Mouse (Mus musculus): ENCODE measurements around the gene Ambra1.

Gene Ambra1

GRCm38 (mm10) chr2:91921790-91922570 is 192.0 kb downstream of the Ambra1 start:
- no peak for DNase-seq (ENCODE audit: low spot score)

DNA sequence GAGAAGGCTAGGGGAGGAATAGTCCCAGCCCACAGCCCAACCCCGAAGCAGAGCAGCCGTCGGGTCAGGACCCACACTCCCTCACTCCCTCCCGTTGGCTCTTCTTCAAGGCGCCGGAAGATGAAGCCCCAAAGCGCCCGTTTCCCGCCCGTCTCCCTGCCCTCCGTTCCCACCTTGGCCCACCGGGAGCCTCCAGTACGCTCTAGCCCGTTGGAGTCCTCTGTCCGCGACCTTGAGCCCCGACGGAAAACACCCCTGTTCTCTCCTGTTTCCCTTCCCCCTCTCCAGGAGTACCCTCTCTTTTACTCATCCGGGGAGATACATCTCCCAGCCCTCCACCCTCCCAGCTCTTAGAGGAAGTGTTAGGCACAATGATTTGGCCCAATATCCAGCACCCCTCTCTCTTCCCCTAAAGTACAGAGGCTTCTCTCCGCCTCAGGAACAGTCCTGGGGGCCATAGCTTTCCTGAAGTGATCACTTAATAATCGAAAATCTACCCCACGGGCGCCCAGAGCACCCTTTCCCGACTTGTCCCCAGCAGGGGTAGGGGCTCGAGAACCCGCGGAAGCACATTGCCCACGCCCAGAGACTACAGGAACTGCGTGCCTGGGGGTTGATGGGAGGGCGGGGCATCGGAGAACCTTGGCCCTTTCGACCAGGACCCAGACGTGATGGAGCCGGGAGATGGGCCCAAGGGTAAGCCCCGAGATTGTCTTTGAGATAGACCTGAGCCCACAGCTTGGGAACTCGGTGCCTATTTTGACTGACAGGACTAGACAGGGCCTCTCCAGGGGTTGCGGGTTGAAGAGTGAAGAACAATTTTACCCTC is 192.9 kb downstream of the Ambra1 start:
- no peak for DNase-seq (ENCODE audit: low spot score)

DNA sequence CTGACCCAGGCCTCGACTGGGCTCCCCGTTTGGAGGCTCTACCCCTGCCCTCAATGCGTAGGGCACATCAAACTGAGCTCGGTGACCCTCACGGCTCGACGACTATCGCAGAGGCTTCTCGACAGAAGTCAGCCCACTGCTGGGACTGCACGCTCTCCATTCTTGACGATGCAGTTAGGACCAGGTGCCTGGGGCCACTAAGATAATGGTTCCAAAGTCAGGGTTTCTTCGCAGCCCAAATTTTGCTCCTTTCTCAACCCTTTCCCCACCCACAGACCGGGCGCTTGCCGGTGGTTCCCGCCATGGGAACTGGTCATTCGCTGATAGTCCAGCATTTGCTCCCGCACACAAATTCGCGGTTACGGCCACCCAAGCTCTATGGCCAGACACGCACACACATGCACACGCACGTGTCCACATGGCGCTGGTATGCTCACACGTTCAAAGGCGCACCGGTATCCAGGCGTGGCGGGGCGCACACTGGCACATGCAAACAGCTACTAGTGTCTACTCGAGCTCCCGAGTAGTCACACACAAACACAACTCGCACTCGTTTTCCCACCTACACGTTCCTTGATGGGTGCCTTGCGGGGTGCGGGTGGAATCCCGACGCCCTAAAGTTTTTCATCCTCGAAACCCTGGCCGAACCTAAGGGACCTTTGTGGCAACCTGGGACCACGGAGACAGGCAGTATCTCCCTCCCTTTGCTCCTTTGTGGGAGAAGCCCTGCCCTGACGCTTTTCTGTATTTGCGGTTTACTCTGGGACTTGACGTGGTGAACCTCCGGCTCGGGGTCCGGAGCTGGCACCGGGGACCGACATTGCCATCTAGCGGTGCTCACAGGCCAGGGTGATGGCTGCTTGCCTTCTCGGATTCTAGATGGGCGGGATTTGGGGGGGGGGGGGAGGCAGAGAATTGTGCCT is 193.7 kb downstream of the Ambra1 start:
- DNase-seq (ENCODE audit: low spot score): peak; percentile 53

DNA sequence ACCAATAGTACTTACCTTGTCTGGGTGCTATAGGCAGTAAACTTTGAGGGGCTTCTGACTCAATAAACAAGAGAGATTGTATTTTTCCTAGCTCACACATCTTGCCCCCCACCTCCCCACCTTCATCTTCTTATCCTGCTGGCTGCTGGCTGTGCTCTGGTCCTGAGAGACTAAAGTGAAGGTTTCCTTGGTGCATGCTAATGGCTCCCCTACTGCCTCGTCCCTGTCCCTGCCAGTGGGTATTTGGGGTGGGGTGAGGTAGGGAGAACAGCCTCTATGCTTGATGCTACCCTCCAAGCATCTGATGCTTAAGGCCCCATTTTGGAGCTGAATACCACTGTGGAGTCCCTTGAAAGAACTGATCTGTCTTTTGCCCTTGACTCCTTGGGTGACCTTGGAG is 194.8 kb downstream of the Ambra1 start:
- DNase-seq (ENCODE audit: low spot score): no peak

GRCm38 (mm10) chr2:91925442-91925841 is 195.5 kb downstream of the Ambra1 start:
- DNase-seq (ENCODE audit: low spot score): no peak

DNA sequence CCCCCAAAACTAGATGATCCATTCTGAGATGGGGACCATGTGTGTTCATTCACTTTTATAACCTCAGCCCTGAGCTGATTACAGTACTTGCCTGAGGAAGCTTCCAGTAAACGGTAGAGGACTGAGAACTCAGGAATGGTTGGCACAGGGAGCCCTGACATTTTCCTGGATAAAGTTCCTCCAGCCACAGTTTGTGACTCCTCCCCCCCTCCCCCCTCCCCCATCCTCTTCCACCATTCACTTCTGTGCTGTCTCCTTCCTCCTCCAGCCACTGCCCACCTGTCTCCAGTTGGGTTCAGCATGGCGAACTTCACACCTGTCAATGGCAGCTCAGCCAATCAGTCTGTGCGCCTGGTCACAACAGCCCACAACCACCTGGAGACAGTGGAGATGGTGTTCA is 197.0 kb downstream of the Ambra1 start, which contains the start of gene Chrm4:
Gene Chrm4 (plus strand): TSS at position 301 of the 400 bp plus-strand sequence.
- DNase-seq (ENCODE audit: low spot score): no peak

DNA sequence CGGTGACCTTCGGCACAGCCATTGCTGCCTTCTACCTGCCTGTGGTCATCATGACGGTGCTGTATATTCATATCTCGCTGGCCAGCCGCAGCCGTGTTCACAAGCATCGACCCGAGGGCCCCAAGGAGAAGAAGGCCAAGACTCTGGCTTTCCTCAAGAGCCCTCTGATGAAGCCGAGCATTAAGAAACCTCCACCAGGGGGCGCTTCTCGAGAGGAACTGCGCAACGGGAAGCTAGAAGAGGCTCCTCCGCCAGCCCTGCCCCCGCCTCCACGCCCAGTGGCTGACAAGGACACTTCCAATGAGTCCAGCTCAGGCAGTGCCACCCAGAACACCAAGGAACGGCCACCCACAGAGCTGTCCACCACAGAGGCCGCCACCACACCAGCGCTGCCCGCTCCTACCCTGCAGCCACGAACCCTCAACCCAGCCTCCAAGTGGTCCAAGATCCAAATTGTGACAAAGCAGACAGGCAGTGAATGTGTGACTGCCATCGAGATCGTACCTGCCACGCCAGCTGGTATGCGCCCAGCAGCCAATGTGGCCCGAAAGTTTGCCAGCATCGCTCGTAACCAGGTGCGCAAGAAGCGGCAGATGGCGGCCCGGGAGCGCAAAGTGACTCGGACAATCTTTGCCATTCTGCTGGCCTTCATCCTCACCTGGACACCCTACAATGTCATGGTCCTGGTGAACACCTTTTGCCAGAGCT is 198.0 kb downstream of the Ambra1 start:
- DNase-seq (ENCODE audit: low spot score): peak; percentile 55

GRCm38 (mm10) chr2:91928534-91929350 is 198.8 kb downstream of the Ambra1 start:
- DNase-seq (ENCODE audit: low spot score): no peak

DNA sequence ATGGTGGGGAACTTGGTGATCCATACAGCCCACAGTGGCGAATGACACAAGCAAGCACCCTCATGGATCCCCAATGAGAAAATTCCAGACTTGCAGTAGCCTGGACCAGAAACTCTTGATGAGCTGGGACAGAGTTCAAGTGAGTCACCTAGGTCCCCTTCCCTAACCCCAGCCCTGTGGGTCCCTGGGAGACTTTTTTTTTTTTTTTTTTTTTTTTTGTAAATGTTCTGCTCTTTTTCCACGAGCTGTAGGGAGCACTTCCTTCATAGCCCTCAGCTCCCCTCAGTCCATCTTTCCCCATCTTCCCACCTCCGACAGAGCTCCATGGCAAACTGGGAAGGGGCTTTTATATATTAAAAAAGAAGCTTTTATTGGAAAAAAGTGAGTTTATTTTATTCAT is 199.5 kb downstream of the Ambra1 start:
- no peak for DNase-seq (ENCODE audit: low spot score)

DNA sequence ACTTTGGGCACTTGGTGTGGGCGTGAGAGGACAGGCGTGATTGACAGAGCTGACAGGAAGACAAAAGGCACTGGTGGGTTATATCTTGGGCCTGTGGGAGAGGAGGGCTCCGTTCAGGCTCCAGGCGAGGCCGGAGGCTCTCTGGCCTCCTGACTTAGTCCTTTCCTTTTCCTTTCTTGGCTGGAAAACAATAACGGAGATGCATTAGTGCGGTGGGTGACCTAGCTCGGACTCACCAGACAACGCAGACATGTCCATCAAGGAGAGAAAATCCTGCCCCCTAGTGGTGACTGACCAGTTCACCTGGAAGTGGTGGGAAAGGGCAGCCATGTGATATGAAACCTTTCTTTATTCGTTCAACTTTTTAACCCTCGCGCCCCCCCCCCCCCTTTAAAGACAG is 200.0 kb downstream of the Ambra1 start:
- DNase-seq (ENCODE audit: low spot score): peak; percentile 66

- DNase-seq (ENCODE audit: low spot score): no peak
Measured at GRCm38 (mm10) chr2:91930761-91931291, 200.9 kb downstream of the Ambra1 start.

GRCm38 (mm10) chr2:91931328-91932159 is 201.6 kb downstream of the Ambra1 start:
- DNase-seq (ENCODE audit: low spot score): peak; percentile 47

DNA sequence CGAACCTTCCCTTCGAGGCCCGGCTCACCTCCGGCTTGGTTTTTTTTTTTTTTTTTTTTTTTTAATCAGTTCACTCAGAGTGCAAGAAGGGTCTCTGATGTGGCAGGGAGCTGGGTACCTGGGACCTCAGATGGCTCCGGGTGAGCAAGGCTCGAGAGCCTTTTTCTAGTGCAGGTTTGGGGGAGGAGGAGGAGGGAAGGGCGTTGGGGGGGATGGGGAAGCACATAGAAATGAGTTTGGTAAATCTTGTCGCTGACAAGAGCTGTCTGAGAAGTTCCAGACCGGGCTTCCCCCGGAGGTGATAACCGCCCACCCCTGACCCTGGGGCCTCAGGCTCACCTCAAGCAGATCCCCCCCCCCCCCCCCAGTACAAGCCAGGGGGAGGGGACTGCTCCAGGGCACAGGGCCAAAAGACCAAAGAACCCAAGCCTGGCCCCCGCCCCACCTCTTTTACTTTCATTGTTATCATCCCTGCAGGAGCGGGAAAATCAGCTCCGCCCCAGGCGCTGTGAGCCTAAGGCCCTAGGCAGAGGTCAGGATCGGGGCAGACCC is 202.3 kb downstream of the Ambra1 start, which contains the start of gene Mdk:
Gene Mdk (minus strand): TSS at position 138 of the 552 bp plus-strand sequence.
- no peak for DNase-seq (ENCODE audit: low spot score)

DNA sequence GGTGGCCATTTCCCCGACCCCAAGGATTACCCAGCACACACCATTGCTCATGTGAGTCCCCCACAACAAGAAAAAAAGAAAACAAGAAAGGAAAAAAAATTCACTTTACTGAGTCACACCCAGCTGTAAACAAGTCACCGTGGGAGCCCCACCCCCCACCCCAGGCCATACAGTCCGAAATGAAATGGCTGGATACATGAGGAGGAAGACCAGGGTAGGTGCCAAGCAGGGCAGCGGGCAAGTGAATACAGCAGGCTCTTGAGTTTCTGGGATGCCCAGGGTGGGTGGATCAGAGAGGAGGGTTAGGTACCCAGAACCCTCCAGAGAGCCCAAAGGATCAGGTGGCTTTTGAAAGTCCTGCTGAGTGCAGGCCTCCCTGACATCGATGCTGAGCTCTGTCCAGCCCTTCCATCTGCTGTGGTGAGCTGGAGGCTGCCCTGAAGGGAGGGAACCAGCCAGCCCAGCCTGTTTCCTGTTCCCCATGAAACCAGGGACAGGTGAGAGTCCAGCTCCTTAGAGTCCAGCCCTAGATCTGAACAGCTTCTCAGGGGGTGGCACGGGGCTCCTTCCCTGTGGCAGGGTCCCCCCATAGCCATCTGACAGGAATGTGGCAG is 202.9 kb downstream of the Ambra1 start:
- DNase-seq (ENCODE audit: low spot score): no peak

GRCm38 (mm10) chr2:91933471-91933870 is 203.5 kb downstream of the Ambra1 start:
- DNase-seq (ENCODE audit: low spot score): no peak

- no peak for DNase-seq (ENCODE audit: low spot score)
Measured at GRCm38 (mm10) chr2:91934016-91934415, 204.1 kb downstream of the Ambra1 start.

GRCm38 (mm10) chr2:91934826-91935525 is 205.0 kb downstream of the Ambra1 start:
- no peak for DNase-seq (ENCODE audit: low spot score)

- DNase-seq (ENCODE audit: low spot score): no peak
Measured at GRCm38 (mm10) chr2:91936154-91936553, 206.2 kb downstream of the Ambra1 start.
